Mouse (Mus musculus): Measurements from ENCODE around the gene Rpl21. TPM values are rescaled to one million over a fixed set of nuclear protein-coding genes. Genes with fewer than 3 reads are reported as not detected.

Gene Rpl21
- total RNA-seq (2021): 100 to 1,000 TPM; 120 to 125 TPM

- peak; percentile 86 for DNase-seq (ENCODE audit: low spot score)
- intact Hi-C loops (cut with DNase I): loop anchor here (10.0 kb wide), 1 partner anchor 242 kb away; the partner anchor contains the start of genes Lnx2 and Polr1d
Observed at GRCm38 (mm10) chr5:146832769-146833448, at the start of gene Rpl21. Gene Rpl21 (plus strand): TSS chr5:146832890.

DNA sequence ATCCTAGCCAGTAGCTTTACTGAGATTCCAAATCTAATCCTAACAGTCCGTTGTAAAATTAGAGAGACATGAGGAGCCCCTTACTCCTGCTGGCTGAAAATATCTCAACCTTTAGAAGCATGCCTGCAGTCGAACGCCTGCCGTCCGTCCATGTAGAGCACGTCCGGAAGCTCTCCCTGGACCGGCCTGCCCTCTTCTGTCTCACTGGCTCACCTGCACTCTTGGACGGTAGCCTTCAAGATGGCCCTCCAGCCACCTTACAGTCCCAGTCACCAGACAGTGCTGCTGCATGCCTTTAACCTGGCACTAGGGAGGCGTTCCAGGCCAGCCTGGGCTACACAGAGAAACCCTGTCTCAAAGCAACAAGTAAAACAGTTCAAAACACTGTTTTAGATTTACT is 49.4 kb upstream of the Rpl21 start:
- intact Hi-C loops (cut with DNase I): no loop called here
- no peak for DNase-seq (ENCODE audit: low spot score)

GRCm38 (mm10) chr5:146783891-146784290 is 48.8 kb upstream of the Rpl21 start:
- no peak for DNase-seq (ENCODE audit: low spot score)
- intact Hi-C loops (cut with DNase I): no loop called here

DNA sequence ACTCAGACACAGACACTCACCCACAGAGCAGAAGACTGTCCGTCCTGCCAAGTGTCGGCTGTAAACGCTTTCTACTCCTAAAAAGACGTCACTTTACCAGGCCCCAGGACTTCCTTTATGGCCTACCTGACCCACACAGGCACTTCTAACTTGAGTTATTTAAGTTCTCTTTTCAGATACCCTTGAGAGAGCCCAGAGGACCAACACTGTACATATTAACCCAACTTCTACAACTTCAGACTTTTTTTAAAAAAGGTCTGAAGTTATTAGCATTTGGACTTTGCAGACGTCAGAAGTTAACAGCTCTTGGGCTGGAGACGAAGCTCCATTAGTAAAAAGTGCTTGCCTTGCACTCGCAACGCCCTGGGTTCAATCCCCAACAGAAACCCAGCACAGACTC is 46.6 kb upstream of the Rpl21 start:
- intact Hi-C loops (cut with DNase I): no loop called here
- DNase-seq (ENCODE audit: low spot score): no peak

GRCm38 (mm10) chr5:146789413-146789812 is 43.3 kb upstream of the Rpl21 start:
- intact Hi-C loops (cut with DNase I): no loop called here
- DNase-seq (ENCODE audit: low spot score): no peak

- no peak for DNase-seq (ENCODE audit: low spot score)
- intact Hi-C loops (cut with DNase I): loop anchor here (2.0 to 5.0 kb wide), 2 partner anchors 18 to 39 kb away; no protein-coding TSS in a partner anchor
Observed at GRCm38 (mm10) chr5:146790944-146791343, 41.7 kb upstream of the Rpl21 start.

GRCm38 (mm10) chr5:146792140-146792791 is 40.4 kb upstream of the Rpl21 start:
- intact Hi-C loops (cut with DNase I): loop anchor here (5.0 kb wide), 1 partner anchor 40 kb away; no protein-coding TSS in a partner anchor
- no peak for DNase-seq (ENCODE audit: low spot score)

DNA sequence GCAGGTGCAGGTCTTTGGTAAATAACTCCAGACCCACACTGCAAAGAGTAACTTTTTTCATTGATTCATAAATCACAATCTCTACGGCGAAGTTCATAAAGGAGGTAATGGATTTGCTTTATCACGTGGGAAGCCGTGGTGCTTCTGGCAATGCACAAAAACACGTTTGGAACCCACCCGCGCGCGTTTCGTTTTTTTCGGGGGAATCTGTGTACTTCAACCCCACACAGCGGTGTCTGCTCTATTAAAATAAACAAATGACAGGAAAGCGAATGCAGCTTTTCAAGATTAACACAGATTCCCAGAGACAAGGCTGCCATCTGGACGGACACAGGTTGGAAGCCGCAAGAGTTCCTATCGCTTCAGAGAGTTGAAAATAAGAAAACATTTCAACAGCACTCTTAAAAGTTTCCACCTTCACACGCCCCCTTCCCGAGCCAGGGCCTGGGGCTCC is 39.0 kb upstream of the Rpl21 start:
- intact Hi-C loops (cut with DNase I): loop anchor here (5.0 kb wide), 1 partner anchor 41 kb away; no protein-coding TSS in a partner anchor
- DNase-seq (ENCODE audit: low spot score): no peak

- DNase-seq (ENCODE audit: low spot score): peak; percentile 45
- intact Hi-C loops (cut with DNase I): loop anchor here (5.0 kb wide), 1 partner anchor 42 kb away; no protein-coding TSS in a partner anchor
Observed at GRCm38 (mm10) chr5:146794084-146794852, 38.4 kb upstream of the Rpl21 start.

DNA sequence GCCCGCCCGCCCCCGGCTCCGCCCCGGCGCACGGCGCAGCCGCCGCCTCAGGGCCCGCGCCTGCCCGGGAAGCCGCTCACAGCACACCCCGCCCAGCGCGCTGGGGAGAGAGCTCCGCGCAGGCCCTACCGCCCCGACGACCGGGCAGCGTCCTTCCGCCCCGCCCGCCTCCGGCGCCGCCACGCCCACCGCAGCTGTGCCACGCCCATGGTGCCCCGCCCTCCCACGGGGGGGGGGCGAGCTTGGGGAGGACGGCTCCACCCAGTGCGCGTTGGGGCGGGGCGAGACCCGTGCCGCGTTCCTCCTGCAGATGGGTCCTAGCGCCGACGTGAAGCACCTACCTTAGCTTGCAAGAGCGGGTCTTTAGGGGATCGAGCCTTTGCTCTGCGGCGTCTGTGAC is 37.8 kb upstream of the Rpl21 start, which contains the start of gene Usp12:
Usp12 (minus strand) TSS at position 154 of the 400 bp plus-strand sequence.
- peak; percentile 96 for DNase-seq (ENCODE audit: low spot score)
- intact Hi-C loops (cut with DNase I): loop anchor here (5.0 kb wide), 1 partner anchor 43 kb away; no protein-coding TSS in a partner anchor

DNA sequence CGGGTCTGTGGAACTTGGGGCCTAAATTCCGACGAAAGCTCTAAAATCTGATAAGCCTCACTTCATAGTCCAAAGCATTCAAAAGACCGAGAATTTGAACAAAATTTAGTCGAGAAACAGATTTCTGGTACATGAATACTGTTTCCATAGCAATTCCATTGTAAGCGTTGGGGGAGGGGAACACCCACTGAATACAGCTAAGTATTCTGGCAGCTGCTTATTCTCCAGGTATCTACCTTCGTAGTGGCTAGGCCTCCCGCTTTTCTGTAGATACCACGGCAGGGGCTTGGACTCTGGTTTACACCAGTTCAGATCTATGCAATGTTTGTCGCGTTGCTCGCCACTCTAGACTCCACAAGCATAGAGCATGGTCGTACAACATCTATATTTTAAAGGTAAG is 37.0 kb upstream of the Rpl21 start:
- intact Hi-C loops (cut with DNase I): no loop called here
- DNase-seq (ENCODE audit: low spot score): no peak

- DNase-seq (ENCODE audit: low spot score): no peak
- intact Hi-C loops (cut with DNase I): no loop called here
Observed at GRCm38 (mm10) chr5:146798031-146798430, 34.7 kb upstream of the Rpl21 start.

- intact Hi-C loops (cut with DNase I): no loop called here
Observed at GRCm38 (mm10) chr5:146806004-146806430, 26.7 kb upstream of the Rpl21 start.

DNA sequence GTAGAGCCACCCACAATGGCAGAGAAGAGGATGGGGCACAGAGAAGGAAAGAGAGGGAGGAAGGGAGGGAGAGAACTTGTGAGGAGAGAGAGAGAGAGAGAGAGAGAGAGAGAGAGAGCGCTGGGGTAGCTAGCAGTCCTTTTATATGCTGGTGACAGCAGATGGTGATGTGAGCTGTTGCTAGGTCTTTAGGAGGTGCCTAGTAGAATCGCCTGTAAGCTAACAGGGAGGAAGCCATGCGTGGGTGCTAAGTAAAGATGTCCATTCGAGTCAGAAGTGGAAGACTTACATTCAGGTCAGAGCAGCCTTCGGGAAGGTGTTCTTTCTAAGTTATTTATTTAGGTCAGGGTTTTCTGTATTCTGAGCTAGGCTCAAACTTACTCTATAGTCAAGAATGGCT is 22.7 kb upstream of the Rpl21 start:
- no peak for DNase-seq (ENCODE audit: low spot score)
- intact Hi-C loops (cut with DNase I): no loop called here

More at GRCm38 (mm10) chr5:146806004-146806430, 26.7 kb upstream of the Rpl21 start:
- DNase-seq (ENCODE audit: low spot score): no peak

GRCm38 (mm10) chr5:146812866-146813265 is 19.8 kb upstream of the Rpl21 start:
- DNase-seq (ENCODE audit: low spot score): no peak
- intact Hi-C loops (cut with DNase I): no loop called here

DNA sequence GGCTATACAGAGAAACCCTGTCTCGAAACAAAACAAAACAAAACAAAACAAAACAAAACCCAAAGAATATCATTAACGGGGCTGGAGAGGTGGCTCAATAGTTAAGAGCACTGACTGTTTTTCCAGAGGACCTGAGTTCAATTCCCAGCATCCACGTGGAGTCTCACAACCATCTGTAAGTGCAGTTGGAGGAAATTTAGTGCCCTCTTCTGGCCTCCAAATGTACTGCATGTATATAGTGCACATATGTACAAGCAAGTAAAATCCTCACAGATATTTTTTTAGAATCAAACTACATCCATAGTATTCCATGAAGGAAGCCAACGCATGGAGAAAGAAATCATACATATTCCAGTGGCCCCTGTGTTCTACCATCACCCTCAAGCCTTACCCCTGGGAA is 19.3 kb upstream of the Rpl21 start:
- intact Hi-C loops (cut with DNase I): no loop called here
- DNase-seq (ENCODE audit: low spot score): no peak

DNA sequence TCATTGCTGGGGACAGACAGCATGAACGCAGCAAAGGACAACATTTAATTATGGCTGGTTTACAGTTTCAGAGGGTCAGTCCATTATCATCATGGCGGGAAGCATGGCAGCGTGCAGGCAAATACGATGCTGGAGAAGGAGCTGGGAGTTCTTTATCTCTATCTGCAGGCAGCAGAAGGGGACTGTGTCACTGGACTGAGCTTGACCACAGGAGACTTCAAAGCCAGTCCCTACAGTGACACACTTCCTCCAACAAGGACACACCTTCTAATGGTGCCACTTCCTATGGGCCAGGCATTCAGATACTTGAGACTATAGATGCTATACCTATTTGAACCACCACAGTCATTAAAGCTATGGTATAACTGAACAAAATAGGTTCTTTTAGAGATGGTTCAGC is 17.3 kb upstream of the Rpl21 start:
- intact Hi-C loops (cut with DNase I): no loop called here
- DNase-seq (ENCODE audit: low spot score): no peak

GRCm38 (mm10) chr5:146817583-146817982 is 15.1 kb upstream of the Rpl21 start:
- intact Hi-C loops (cut with DNase I): no loop called here
- no peak for DNase-seq (ENCODE audit: low spot score)

GRCm38 (mm10) chr5:146818906-146819623 is 13.6 kb upstream of the Rpl21 start:
- intact Hi-C loops (cut with DNase I): no loop called here
- DNase-seq (ENCODE audit: low spot score): no peak

GRCm38 (mm10) chr5:146823005-146823404 is 9.7 kb upstream of the Rpl21 start:
- no peak for DNase-seq (ENCODE audit: low spot score)
- intact Hi-C loops (cut with DNase I): no loop called here
